Mouse (Mus musculus) embryonic stem cell, embryonic (primary cell): ENCODE results near the gene Tgds.
"Not testable (repeated sequence)": the region's sequence is repeated elsewhere in the genome, so short reads cannot be mapped to it uniquely, and the experiment has no call there.

Experiments
- CTCF ChIA-PET, 4 experiments: fragments of 300-600 bp in 2 of 4; fragments of 350-600 bp in 2 of 4; sonication (Branson Sonifier 250); formaldehyde crosslinking; loops; one replicate each; lab custom pipeline; 2022; ENCODE audit warnings: inconsistent platforms in 2 of 4; lab: Charles Lee
- POLR2A ChIA-PET, 4 experiments: fragments of 300-600 bp in 2 of 4; fragments of 350-600 bp in 2 of 4; sonication (Branson Sonifier 250); formaldehyde crosslinking; loops; one replicate each; lab custom pipeline; 2022; ENCODE audit warnings: antibody characterized with exemption in 4 of 4, inconsistent platforms in 1 of 4; lab: Charles Lee

The Tgds gene

DNA sequence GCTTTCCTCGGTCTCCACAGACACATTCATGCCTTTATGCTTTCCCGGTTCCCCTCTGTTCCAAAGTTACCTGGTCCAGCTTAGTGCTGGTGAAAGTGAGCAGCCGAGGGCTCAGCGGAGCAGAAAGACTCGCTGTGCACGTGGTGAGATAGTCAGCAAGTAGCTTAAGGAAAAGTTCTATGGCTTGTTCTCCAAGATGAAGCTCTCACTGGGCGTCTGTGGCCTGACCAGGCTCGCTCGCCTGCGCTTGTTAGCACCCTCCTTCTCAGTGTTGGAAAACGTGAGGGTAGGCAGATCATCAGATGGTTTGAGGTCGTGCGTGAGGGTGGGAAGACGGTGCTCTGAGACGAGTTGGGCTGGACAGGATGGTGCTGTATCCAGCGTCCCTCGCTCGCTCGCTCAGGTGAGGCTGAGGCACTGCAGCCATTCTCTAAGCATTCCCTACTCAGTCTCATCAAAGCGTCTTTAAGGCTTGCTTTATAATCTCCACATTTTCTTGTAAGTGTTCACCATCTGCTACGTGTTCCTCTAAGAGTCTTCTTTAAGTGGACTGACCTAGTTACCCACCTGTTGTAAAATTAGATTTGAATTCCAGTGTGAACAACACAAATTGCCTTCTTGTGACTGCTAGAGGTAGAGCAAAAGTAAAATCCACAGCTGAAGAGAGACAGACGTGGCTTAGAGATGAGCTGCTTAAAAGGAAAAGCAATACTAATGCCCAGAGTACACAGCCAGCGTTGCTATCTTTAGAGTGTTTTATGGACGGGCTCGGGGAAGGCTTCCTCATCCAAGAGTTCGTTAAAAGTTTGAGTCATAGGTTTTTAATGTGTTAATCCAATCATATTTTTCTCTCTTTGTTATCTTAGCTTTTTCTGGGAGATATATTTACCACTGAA, 18.3 kb upstream of the Tgds start:
- ChIA-PET CTCF (interaction anchor here in 1 of 4 experiments (1.0 kb wide), 1 partner anchor 18 kb away, joined by 4 read pairs; no protein-coding TSS in a partner anchor), POLR2A (interaction anchor here in 2 of 4 experiments (0.9 to 3.4 kb wide), 5 partner anchors 8 to 26 kb away, joined by 3 to 14 read pairs (median 4); no protein-coding TSS in a partner anchor)

DNA sequence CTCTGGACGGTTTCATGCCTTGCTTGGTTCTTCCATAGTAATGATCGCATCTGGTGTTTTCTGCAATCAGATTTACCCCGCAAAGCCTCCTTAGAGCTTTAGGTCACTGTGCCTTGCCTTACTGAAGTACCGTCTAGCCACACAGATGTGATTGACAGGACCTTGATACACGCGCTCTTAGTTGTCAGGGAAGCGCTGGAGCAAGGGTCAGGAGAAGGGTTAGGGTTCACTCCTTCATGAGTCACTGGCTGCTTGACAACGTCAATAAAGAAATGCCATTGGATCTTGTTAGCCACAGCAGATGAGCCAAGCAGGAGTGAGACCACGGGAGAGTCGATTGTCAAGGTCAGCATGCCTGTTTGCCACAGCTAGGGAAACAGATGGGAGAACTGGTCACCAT, 16.0 kb upstream of the Tgds start:
- POLR2A ChIA-PET = interaction anchor here in 2 of 4 experiments (0.6 to 1.5 kb wide), 5 partner anchors 9 to 228 kb away, joined by 3 read pairs; partner anchors contain the start of gene Tgds (in 1 of the 2)
- CTCF ChIA-PET = interaction anchor here in 1 of 4 experiments (1.3 kb wide), 1 partner anchor 656 kb away, joined by 3 read pairs; no protein-coding TSS in a partner anchor

DNA sequence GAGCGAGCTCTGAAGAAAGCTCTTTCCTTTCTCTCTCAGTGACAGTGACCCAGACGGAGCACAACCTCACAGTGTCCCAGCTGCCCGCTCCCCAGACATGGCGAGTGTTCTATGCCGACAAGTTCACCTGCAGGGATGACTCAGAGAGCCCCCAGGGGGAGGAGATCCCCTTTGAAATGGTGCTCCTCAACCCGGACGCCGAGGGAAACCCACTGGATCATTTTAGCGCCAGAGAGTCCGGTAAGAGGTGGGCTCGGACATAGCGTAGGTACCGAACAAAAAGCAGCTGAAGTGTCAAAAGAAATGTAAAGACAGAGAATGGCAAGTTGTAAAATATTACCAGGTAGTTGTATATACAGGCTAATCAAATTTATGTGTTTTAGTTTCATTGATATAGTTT, 15.5 kb upstream of the Tgds start:
- POLR2A ChIA-PET = interaction anchor here in 2 of 4 experiments (0.8 to 2.6 kb wide), 8 partner anchors 8 to 21 kb away, joined by 3 to 11 read pairs (median 3); partner anchors contain the start of genes Gpr180 (in 1 of the 2) and Tgds (in 1 of the 2)
- CTCF ChIA-PET = interaction anchor here in 1 of 4 experiments (1.3 kb wide), 1 partner anchor 656 kb away, joined by 3 read pairs; no protein-coding TSS in a partner anchor

- ChIA-PET CTCF (interaction anchor here in 1 of 4 experiments (1.7 kb wide), 1 partner anchor 10 kb away, joined by 3 read pairs; no protein-coding TSS in a partner anchor), POLR2A (interaction anchor here in 2 of 4 experiments (0.5 to 2.3 kb wide), 3 partner anchors 10 to 29 kb away, joined by 3 to 5 read pairs (median 4); partner anchors contain the start of gene Tgds (in 1 of the 2))
These were observed 9.7 kb upstream of the Tgds start for GRCm38 (mm10) chr14:118142283-118142682.

DNA sequence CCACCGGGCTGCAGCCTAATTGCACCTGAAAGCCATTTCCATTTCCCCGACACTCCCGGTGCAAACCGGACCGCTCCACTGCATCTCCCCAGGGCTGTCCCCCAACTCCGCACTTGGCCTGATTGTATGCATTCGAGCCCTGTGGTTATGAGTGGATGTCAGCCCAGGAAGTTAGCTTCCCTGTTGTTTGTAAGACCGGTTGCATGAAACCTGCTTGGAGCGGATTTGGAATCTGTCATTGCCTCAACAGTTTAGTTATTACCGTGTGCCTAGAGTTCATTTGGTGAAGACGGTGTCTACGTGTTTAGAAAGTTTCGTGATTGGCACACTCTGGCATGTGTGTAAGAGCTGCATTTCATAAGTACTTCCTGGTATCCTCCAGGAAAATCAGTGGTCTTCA, 4.9 kb upstream of the Tgds start:
- ChIA-PET CTCF (interaction anchor here in 2 of 4 experiments (1.1 to 1.2 kb wide), 2 partner anchors 27 to 32 kb away, joined by 3 read pairs; no protein-coding TSS in a partner anchor), POLR2A (interaction anchor here in 3 of 4 experiments (0.6 to 3.7 kb wide), 15 partner anchors 10 to 886 kb away, joined by 3 to 14 read pairs (median 4); no protein-coding TSS in a partner anchor)

DNA sequence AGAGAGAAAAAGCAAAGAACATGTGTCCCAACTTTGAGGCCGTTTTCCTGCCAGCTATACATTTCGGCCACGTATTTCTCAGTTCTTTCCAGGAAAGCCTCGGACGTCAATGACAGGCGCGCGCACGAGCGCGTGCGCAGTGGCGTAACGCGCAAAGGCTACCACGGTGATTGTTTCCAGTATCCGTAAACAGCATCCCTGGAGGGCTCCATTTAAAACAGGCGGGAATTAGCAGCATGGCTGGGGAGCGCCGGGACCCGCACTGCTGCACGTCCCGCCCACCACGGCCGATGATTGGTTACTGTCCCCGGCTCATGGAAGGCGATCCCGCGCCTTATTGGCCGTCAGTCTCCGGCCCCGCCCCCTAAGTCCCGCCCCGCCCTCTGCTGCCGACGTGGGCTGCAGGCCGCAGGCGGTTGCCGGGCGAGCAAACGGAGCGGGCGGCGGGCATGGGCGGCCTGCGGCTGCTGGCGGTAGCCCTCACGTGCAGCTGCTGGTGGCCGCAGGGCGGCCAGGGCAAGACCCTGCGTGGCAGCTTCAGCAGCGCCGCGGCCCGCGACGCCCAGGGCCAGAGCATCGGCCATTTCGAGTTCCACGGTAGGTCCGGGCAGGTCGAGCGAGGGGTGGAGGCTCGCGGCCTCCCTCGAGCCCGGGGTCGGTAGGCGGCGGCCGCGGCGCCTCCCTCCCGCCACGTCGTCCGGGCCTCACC, 4.3 kb upstream of the Tgds start, which contains the start of gene Gpr180:
Gene Gpr180 (plus strand): TSS at position 415 of the 709 bp plus-strand sequence.
- CTCF ChIA-PET = interaction anchor here in 1 of 4 experiments (0.6 kb wide), 1 partner anchor 94 kb away, joined by 4 read pairs; no protein-coding TSS in a partner anchor
- POLR2A ChIA-PET = interaction anchor here in 2 of 4 experiments (0.6 to 3.7 kb wide), 10 partner anchors 10 to 361 kb away, joined by 4 to 14 read pairs (median 4); no protein-coding TSS in a partner anchor

DNA sequence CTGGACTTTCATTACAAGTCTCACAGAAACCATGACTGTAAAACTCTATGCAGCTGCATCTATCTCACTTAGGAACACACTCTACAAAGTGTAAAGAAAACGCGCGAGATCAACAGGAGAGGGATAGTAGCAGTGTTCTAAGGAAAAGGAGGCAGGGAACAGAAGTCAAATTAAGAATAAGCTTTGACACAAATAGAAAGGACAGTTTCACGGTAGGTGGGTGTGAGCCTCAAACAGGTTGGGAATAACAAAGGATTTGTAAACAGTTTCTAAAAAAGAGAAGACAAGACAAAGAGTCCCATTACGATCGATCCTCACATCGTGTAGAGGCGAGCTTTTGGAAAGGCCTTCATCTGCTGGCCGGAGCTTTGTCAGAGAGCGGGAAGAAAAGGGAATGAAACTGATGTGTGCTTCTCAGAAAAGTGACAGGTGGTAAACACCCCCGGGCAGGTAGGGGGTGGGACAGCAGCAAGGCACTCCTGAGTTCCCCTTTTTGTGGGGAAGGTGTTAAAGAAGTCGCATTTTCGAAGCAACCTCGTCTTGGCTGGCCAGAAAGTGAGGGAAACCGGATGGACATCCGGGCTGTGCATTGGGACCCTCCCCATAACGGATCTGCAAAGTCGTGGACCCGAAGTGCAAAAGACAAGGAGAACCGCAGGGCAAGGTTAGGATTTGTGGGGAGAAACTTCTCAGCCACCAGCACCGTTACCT, 469 bp downstream of the Tgds start:
- ChIA-PET CTCF (interaction anchor here (0.7 to 1.5 kb wide), 4 partner anchors 9 to 27 kb away, joined by 3 to 4 read pairs (median 4); no protein-coding TSS in a partner anchor), POLR2A (interaction anchor here in 3 of 4 experiments (0.6 to 2.1 kb wide), 20 partner anchors 9 to 581 kb away, joined by 3 to 10 read pairs (median 3); partner anchors contain the start of gene Sox21 (in 2 of the 3))

GRCm38 (mm10) chr14:118131472-118131871, 1.1 kb downstream of the Tgds start:
- POLR2A ChIA-PET = interaction anchor here in 3 of 4 experiments (1.1 to 2.1 kb wide), 8 partner anchors 9 to 148 kb away, joined by 3 to 10 read pairs (median 4); no protein-coding TSS in a partner anchor

GRCm38 (mm10) chr14:118126301-118126700, 6.3 kb downstream of the Tgds start:
- ChIA-PET POLR2A (no interaction called here), CTCF (no interaction called here)

More at GRCm38 (mm10) chr14:118131472-118131871, 1.1 kb downstream of the Tgds start:
- CTCF ChIA-PET = interaction anchor here (0.5 to 1.5 kb wide), 4 partner anchors 12 to 41 kb away, joined by 3 to 7 read pairs (median 4); no protein-coding TSS in a partner anchor

- POLR2A ChIA-PET = interaction anchor here in 1 of 4 experiments (1.0 to 1.6 kb wide), 4 partner anchors 10 to 26 kb away, joined by 3 to 4 read pairs (median 3); partner anchors contain the start of gene Gpr180
- CTCF ChIA-PET = interaction anchor here in 2 of 4 experiments (0.6 to 1.4 kb wide), 2 partner anchors 32 to 695 kb away, joined by 3 to 5 read pairs; no protein-coding TSS in a partner anchor
These were observed 7.8 kb downstream of the Tgds start for GRCm38 (mm10) chr14:118124771-118125170.

GRCm38 (mm10) chr14:118124129-118124528, 8.4 kb downstream of the Tgds start:
- ChIA-PET CTCF (interaction anchor here in 1 of 4 experiments (1.4 kb wide), 1 partner anchor 33 kb away, joined by 5 read pairs; no protein-coding TSS in a partner anchor), POLR2A (interaction anchor here in 2 of 4 experiments (1.6 kb wide), 2 partner anchors 8 to 9 kb away, joined by 3 to 4 read pairs; partner anchors contain the start of gene Tgds (in 1 of the 2))

GRCm38 (mm10) chr14:118113116-118113515, 19.4 kb downstream of the Tgds start:
- ChIA-PET POLR2A (interaction anchor here in 2 of 4 experiments (1.0 to 1.4 kb wide), 4 partner anchors 9 to 23 kb away, joined by 3 to 8 read pairs (median 3); partner anchors contain the start of gene Tgds (in 1 of the 2)), CTCF (no interaction called here)

- CTCF ChIA-PET = not testable (repeated sequence)
- POLR2A ChIA-PET = interaction anchor here in 1 of 4 experiments (1.7 kb wide), 1 partner anchor 18 kb away, joined by 6 read pairs; no protein-coding TSS in a partner anchor
These were observed 25.1 kb downstream of the Tgds start for GRCm38 (mm10) chr14:118107479-118107878.

DNA sequence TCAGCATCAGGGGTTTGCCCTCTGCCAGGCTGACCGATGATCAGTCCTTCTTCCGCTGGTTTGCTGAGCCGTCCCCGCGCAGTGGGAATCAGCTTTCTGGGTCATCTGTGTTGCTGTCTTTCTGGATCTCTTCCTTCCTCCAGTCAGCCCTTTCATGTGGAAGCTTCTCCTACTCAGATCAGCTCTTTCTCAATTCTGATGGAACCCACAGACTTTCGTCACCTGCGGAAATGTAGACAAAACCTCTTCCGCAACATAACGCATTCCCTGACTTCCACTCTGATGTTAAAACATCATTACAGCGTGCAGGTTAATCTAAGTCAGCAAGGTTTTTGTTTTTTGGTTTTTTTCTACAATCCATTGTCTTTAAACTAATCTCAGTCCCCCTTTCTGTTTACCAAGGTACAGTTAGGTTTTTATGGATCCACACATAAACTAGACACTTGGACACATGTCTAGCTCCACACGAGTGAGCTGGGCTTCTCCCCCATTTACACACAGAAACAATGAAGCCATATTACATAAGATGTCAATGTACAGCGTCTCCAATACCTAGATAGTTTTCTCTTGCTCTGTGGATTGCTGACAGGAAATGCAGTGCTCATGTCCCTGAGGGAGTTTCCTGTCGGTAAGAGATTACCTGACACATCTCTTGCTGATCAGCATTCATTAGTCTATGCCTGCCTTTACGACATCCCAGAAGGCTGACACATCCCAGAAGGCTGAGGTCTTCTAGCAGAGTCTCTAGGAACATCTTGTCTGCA, 31.1 kb downstream of the Tgds start:
- POLR2A ChIA-PET = interaction anchor here in 1 of 4 experiments (1.4 kb wide), 1 partner anchor 12 kb away, joined by 3 read pairs; no protein-coding TSS in a partner anchor
- CTCF ChIA-PET = interaction anchor here in 1 of 4 experiments (0.9 kb wide), 1 partner anchor 19 kb away, joined by 3 read pairs; no protein-coding TSS in a partner anchor

DNA sequence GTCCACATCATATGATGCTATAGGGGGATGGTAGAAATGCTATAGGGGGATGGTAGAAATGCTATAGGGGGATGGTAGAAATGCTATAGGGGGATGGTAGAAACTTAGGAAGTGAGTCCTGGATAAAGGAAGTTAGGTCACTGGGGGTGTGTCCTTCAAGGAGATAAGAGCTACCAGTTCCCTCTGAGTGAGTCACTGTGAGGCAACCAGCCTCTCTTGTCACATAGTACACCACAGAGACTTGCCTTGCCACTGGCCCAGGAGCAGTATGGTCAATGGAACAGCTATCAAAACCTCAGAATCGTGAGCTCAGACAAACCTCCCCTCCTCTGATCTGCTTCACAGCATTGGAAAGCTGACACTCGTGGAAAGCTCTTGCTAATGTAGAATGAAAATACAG, 34.3 kb downstream of the Tgds start:
- ChIA-PET CTCF (no interaction called here), POLR2A (interaction anchor here in 1 of 4 experiments (0.9 kb wide), 1 partner anchor 728 kb away, joined by 3 read pairs; no protein-coding TSS in a partner anchor)
